Mouse (Mus musculus): ENCODE results near the gene Fkbp5. TPM values are rescaled to one million over a fixed set of nuclear protein-coding genes. Genes with fewer than 3 reads are reported as not detected.
"Not testable (repeated sequence)": the region's sequence is repeated elsewhere in the genome, so short reads cannot be mapped to it uniquely, and the experiment has no call there.

Fkbp5 gene
- polyA plus RNA-seq, 2 experiments = 8.7 to 23.3 TPM

DNA sequence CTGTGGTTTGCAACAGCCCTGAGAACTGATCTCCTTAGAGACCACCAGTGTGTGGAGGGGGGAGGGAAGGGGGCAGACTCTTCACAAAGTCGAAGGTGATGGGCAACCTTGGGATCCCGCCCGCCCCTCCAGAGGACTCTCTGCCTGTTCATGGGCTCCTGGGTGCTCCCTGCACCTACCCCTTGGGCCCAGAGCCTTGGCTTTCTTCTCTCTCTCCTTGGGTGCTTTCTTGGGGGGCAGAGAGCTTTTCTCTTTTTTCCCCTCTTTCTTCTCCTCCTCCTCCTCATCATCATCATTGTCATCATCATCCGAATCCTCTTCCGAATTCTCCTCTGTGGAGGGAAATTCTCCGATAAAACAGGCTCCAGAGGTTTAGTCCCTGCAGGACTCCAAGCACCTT is 153.8 kb downstream of the Fkbp5 start:
- no peak for TF ChIP-seq POLR2A (IDR thresholded peaks at IDR 0.05; ENCODE audit: borderline replicate concordance, extremely low read depth, insufficient read depth, insufficient read length)
- Histone ChIP-seq H3K27ac (replicated peaks; ENCODE audit: low read depth, low read length) (no peak overlapping the region), H3K4me2 (replicated peaks; ENCODE audit: low read depth, low read length, severe bottlenecking) (peak overlapping the region; percentile 62), H3K27me3 (ENCODE audit: control insufficient read depth, insufficient read depth, low read length) (peaks cover 33% of the 10 kb centered on the region), H3K9ac (ENCODE audit: low read depth, low read length, severe bottlenecking) (peak overlapping the region; percentile 47; the same call in 1 of the 2 replicates), H3K4me3 (replicated peaks; ENCODE audit: low read length) (peak overlapping the region; percentile 34), H3K9me3 (ENCODE audit: control insufficient read depth, low read length) (no peaks in the 10 kb centered on the region), H3K4me1 (ENCODE audit: control insufficient read depth, insufficient read depth, low read length) (peaks cover 21% of the 10 kb centered on the region), H3K36me3 (ENCODE audit: control insufficient read depth, insufficient read depth, low read length) (no peaks in the 10 kb centered on the region)
- no peak for ATAC-seq (ENCODE audit: low FRiP score, low read depth)
- DNase-seq (ENCODE audit: low spot score) = no peak
- WGBS = 15% methylated on average over 6 of the region's 6 CpGs

DNA sequence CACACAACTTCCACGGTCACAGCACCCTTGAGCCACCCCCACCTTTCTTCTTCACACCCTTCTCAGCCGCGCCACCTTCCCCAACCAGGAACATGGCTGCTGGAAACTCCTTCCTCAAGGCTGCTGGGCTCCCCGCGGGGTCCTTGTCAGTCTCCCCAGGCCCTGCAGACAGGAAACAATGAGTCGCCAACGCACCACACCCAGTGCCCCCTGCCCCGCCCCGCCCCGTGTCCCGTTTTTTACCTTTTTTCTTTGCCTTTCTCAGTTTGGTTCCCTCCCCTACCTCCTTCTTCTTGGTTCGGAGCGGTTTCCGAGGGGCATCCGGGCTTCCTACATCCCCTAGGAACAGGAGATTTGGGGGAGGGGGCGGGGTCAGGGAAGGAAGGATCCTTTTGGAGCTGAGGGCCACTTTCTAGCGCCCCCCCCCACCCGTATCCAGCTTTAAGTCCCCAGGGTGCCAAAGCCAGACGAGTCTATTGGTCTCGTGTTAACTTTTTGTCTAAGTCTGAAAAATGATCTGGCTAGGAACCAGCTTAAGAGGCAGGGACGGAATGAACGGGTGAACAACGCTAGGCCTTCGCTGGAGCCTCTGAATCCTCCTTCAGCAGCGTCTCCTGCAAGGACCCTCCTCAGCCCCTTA is 154.6 kb downstream of the Fkbp5 start:
- 2% methylated on average over 25 of the region's 25 CpGs for WGBS
- peaks cover 37% of the 10 kb centered on the region for H3K27me3 ChIP-seq (ENCODE audit: control insufficient read depth, insufficient read depth, low read length)
- ATAC-seq (ENCODE audit: low FRiP score, low read depth) (no peak), DNase-seq (ENCODE audit: low spot score) (no peak)
- no peaks in the 10 kb centered on the region for H3K9me3 ChIP-seq (ENCODE audit: control insufficient read depth, low read length)
- peak overlapping the region; percentile 62 for H3K4me2 ChIP-seq (replicated peaks; ENCODE audit: low read depth, low read length, severe bottlenecking)
- no peak for TF ChIP-seq POLR2A (IDR thresholded peaks at IDR 0.05; ENCODE audit: borderline replicate concordance, extremely low read depth, insufficient read depth, insufficient read length)
- no peak overlapping the region for H3K27ac ChIP-seq (replicated peaks; ENCODE audit: low read depth, low read length)
- peak overlapping the region; percentile 34 for H3K4me3 ChIP-seq (replicated peaks; ENCODE audit: low read length)
- peaks cover 21% of the 10 kb centered on the region for H3K4me1 ChIP-seq (ENCODE audit: control insufficient read depth, insufficient read depth, low read length)
- H3K9ac ChIP-seq (ENCODE audit: low read depth, low read length, severe bottlenecking) = peak overlapping the region; percentile 47
- H3K36me3 ChIP-seq (ENCODE audit: control insufficient read depth, insufficient read depth, low read length) = no peaks in the 10 kb centered on the region

DNA sequence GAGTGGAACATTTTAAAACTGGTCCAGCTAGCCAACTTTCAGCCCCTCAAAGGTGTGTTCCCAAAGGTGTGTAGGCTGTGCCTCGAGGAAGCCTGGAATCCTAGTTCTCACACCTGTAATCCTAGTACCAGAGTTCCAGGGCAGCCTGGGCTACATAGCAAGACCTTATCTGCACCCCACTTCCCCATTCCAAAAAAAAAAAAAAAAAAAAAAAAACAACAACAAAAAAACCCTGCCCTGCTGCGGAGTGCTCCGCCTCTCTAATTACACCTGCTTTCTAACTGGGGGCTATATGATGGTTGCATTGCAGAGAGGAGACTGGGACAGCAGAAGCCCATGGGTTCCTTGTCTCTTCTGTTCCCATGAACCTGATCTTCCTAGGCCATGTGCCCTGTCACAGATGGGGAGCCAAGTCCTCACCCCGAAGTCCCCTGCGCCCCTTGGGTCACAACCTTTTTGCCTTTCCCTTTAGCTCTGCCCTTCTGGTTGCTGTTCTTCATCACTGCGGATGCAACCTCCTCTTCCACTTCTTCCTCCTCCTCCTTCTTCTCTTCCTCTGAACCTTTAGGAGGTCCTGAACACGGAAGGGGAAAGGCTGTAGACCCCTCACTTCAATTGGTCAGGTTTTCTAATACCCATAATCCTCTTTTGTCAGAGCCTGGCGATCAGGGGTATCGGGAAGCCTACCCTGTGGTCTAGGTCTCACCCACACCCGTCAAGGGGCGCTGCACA is 155.2 kb downstream of the Fkbp5 start:
- peaks cover 21% of the 10 kb centered on the region for H3K4me1 ChIP-seq (ENCODE audit: control insufficient read depth, insufficient read depth, low read length)
- H3K27ac ChIP-seq (replicated peaks; ENCODE audit: low read depth, low read length) = no peak overlapping the region
- peaks cover 37% of the 10 kb centered on the region for H3K27me3 ChIP-seq (ENCODE audit: control insufficient read depth, insufficient read depth, low read length)
- H3K36me3 ChIP-seq (ENCODE audit: control insufficient read depth, insufficient read depth, low read length) = no peaks in the 10 kb centered on the region
- ATAC-seq (ENCODE audit: low FRiP score, low read depth) (no peak), DNase-seq (ENCODE audit: low spot score) (no peak)
- TF ChIP-seq POLR2A (IDR thresholded peaks at IDR 0.05; ENCODE audit: borderline replicate concordance, extremely low read depth, insufficient read depth, insufficient read length) = no peak
- H3K4me3 ChIP-seq (replicated peaks; ENCODE audit: low read length) = peak overlapping the region; percentile 34
- H3K9ac ChIP-seq (ENCODE audit: low read depth, low read length, severe bottlenecking) = peak overlapping the region; percentile 47; the same call in 1 of the 2 replicates
- H3K9me3 ChIP-seq (ENCODE audit: control insufficient read depth, low read length) = no peaks in the 10 kb centered on the region
- peak overlapping the region; percentile 62 for H3K4me2 ChIP-seq (replicated peaks; ENCODE audit: low read depth, low read length, severe bottlenecking)
- 32% methylated on average over 11 of the region's 11 CpGs for WGBS

DNA sequence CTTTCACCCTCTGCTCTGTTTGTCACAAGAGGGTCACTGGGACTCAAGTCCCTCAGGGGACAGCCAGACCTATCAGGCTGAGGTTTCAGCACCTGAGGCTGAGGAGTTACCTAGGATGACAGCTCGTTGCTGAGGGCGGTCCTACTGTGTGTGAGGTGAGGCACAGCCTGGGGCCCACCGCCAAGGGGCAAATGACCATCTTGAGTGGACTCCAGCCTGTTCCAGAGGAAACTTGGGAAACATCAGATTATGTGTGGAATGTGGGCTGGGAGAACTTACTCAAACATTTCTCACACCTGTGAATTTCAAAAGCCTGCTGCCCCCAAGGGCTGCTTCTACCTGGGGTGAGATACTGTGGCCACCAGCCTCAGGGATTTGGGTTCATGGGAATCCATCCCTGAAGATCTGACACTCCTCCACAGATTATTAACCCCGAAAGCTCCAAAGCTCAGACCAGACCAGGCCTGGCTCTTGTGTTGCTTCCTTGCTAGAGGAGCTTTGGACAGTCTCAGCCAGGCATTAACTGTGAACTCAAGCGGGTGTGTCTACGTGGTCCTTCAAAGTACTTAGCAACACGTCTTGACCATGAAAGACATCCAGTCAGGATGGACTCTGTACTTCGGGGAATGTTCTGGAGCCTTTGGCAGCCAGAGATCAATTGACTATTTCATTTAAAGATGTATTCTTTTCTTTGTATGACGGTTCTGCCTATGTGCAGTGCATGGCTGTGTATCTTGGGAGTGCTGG is 156.6 kb downstream of the Fkbp5 start:
- no peak overlapping the region for H3K27ac ChIP-seq (replicated peaks; ENCODE audit: low read depth, low read length)
- H3K27me3 ChIP-seq (ENCODE audit: control insufficient read depth, insufficient read depth, low read length) = peaks cover 37% of the 10 kb centered on the region
- TF ChIP-seq POLR2A (IDR thresholded peaks at IDR 0.05; ENCODE audit: borderline replicate concordance, extremely low read depth, insufficient read depth, insufficient read length) = no peak
- H3K4me1 ChIP-seq (ENCODE audit: control insufficient read depth, insufficient read depth, low read length) = peaks cover 21% of the 10 kb centered on the region
- 76% methylated on average over 9 of the region's 9 CpGs for WGBS
- ATAC-seq (ENCODE audit: low FRiP score, low read depth) (no peak), DNase-seq (ENCODE audit: low spot score) (no peak)
- H3K4me3 ChIP-seq (replicated peaks; ENCODE audit: low read length) = no peak overlapping the region
- H3K36me3 ChIP-seq (ENCODE audit: control insufficient read depth, insufficient read depth, low read length) = no peaks in the 10 kb centered on the region
- H3K4me2 ChIP-seq (replicated peaks; ENCODE audit: low read depth, low read length, severe bottlenecking) = no peak overlapping the region
- H3K9ac ChIP-seq (ENCODE audit: low read depth, low read length, severe bottlenecking) = no peak overlapping the region
- H3K9me3 ChIP-seq (ENCODE audit: control insufficient read depth, low read length) = no peaks in the 10 kb centered on the region

DNA sequence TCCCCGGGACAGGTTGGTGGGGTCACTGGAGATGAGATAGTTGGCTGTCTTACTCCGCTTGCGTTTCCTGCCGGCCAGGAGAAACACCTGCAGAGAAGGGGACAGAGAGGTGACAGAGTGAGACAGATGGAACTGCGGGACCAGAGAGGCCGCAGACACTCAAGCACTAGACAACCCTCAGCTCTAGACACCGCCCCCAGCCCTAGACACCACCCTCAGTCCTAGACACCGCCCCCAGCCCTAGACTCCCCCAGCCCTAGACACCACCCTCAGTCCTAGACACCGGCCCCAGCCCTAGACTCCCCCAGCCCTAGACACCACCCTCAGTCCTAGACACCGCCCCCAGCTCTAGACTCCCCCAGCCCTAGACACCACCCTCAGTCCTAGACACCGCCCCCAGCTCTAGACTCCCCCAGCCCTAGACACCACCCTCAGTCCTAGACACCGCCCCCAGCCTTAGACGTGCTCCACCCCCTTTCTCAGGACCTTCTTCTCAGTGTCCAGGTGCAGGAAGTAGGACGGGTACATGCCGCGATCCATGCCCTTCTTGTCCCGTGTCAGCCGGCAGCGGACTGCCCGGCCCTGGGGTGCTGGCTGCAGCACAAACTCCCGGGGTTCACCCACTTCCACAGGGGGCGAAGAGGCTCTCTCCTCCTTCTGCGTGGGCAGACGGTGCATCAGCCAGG is 158.6 kb downstream of the Fkbp5 start:
- H3K4me3 ChIP-seq (replicated peaks; ENCODE audit: low read length); DNase-seq (ENCODE audit: low spot score); ATAC-seq (ENCODE audit: low FRiP score, low read depth); H3K9me3 ChIP-seq (ENCODE audit: control insufficient read depth, low read length); H3K36me3 ChIP-seq (ENCODE audit: control insufficient read depth, insufficient read depth, low read length); H3K27ac ChIP-seq (replicated peaks; ENCODE audit: low read depth, low read length); H3K4me2 ChIP-seq (replicated peaks; ENCODE audit: low read depth, low read length, severe bottlenecking): not testable (repeated sequence)
- 22% methylated on average over 22 of the region's 24 CpGs for WGBS
- Histone ChIP-seq H3K4me1 (ENCODE audit: control insufficient read depth, insufficient read depth, low read length) (peaks cover 15% of the 10 kb centered on the region), H3K9ac (ENCODE audit: low read depth, low read length, severe bottlenecking) (0 out of 2 replicates have a peak overlapping the region, but pooled peaks have one; percentile 7), H3K27me3 (ENCODE audit: control insufficient read depth, insufficient read depth, low read length) (peaks cover 20% of the 10 kb centered on the region)
